Mouse (Mus musculus) neural tube, embryonic 13.5 days (tissue): ENCODE results near the gene Rab3gap2. TPM values are rescaled to one million over a fixed set of nuclear protein-coding genes. Genes with fewer than 3 reads are reported as not detected.

Source experiments
- ATAC-seq: fragments of 200-750 bp; cut with Nextera tagmentation; 2 replicates; pipeline ENCODE4 v1.8.0; 2017; ENCODE audit warnings: low read depth, mild to moderate bottlenecking, moderate TSS enrichment, moderate library complexity
- H3K27ac ChIP-seq: fragments of 300-500 bp; sonication (generic); replicated peaks from 2 replicates; pipeline ENCODE4 v1.5.1; 2015; ENCODE audit warnings: moderate library complexity, mild to moderate bottlenecking, inconsistent platforms
- H3K27me3 ChIP-seq: fragments of 300-500 bp; sonication (generic); 2 replicates; pipeline ENCODE4 v1.6.1; 2015; ENCODE audit warnings: mild to moderate bottlenecking, inconsistent platforms
- H3K36me3 ChIP-seq: fragments of 300-500 bp; sonication (generic); 2 replicates; pipeline ENCODE4 v1.6.1; 2015; ENCODE audit warnings: mild to moderate bottlenecking, inconsistent platforms
- H3K4me1 ChIP-seq: fragments of 300-500 bp; sonication (generic); replicated peaks from 2 replicates; pipeline ENCODE4 v1.6.1; 2015; ENCODE audit warnings: inconsistent platforms
- H3K4me2 ChIP-seq: fragments of 300-500 bp; sonication (generic); 2 replicates; pipeline ENCODE4 v1.6.1; 2015; ENCODE audit warnings: inconsistent platforms, mild to moderate bottlenecking, moderate library complexity
- H3K4me3 ChIP-seq: fragments of 300-500 bp; sonication (generic); 2 replicates; pipeline ENCODE4 v1.5.1; 2015; ENCODE audit warnings: mild to moderate bottlenecking, inconsistent platforms
- H3K9ac ChIP-seq: fragments of 300-500 bp; sonication (generic); 2 replicates; pipeline ENCODE4 v1.6.1; 2015; ENCODE audit warnings: moderate library complexity, mild to moderate bottlenecking, inconsistent platforms
- H3K9me3 ChIP-seq: fragments of 300-500 bp; sonication (generic); 2 replicates; pipeline ENCODE4 v1.6.1; 2016; ENCODE audit warnings: inconsistent platforms
- WGBS: fragments of 180-500 bp; shearing (Covaris S2); methylation state at CpG from one replicate; pipeline ENCODE4 v1.1.7; 2015; 5-methylcytosine and 5-hydroxymethylcytosine counted together
- polyA plus RNA-seq: library from polyadenylated mRNA; unstranded; fragments of >200 nt; fragmentation: Nextera tagmentation; extraction: Ambion mirVana; gene quantifications from 2 replicates; pipeline ENCODE4 v1.2.1, GENCODE M21; 2015

Rab3gap2 gene
- polyA plus RNA-seq, 1 experiment from 2014 or later, result 24.4 TPM

GRCm38 (mm10) chr1:185287066-185287465 is 83.1 kb downstream of the Rab3gap2 start:
- WGBS, result 93% methylated on average over 20 of the region's 20 CpGs
- no peak overlapping the region for H3K9ac ChIP-seq
- peaks cover 83% of the 10 kb centered on the region for H3K36me3 ChIP-seq
- H3K4me1 ChIP-seq, result peaks cover 8% of the 10 kb centered on the region; the same call in 1 of the 2 replicates
- no peaks in the 10 kb centered on the region for H3K27me3 ChIP-seq
- no peaks in the 10 kb centered on the region for H3K9me3 ChIP-seq
- no peak overlapping the region for H3K4me3 ChIP-seq
- no peak overlapping the region for H3K27ac ChIP-seq
- no peak overlapping the region for H3K4me2 ChIP-seq
- no peak for ATAC-seq

DNA sequence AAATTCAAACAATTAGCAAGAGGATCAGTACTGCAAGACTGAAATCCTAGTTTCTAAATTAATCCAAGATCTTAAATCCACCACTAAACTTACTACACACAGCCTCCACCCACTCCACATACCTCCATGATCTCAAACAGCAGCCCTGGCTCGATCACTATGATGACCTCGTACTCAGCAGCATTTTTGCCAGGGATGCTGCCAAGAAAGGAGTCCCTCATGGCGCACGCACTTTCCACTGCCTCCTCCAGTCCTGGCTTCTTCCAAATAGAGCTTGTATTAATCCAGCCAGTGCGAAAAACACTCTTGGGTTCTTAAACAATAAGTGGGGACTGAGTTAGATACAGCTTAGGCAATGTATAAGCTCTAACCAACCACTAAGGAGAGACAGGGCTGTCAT is 85.3 kb downstream of the Rab3gap2 start:
- 89% methylated on average over 5 of the region's 5 CpGs for WGBS
- Histone ChIP-seq H3K4me3 (no peak overlapping the region), H3K9me3 (no peaks in the 10 kb centered on the region), H3K4me2 (no peak overlapping the region), H3K27ac (no peak overlapping the region), H3K36me3 (peaks cover 85% of the 10 kb centered on the region), H3K9ac (no peak overlapping the region), H3K4me1 (peaks cover 8% of the 10 kb centered on the region; the same call in 1 of the 2 replicates), H3K27me3 (no peaks in the 10 kb centered on the region)
- ATAC-seq, result no peak

DNA sequence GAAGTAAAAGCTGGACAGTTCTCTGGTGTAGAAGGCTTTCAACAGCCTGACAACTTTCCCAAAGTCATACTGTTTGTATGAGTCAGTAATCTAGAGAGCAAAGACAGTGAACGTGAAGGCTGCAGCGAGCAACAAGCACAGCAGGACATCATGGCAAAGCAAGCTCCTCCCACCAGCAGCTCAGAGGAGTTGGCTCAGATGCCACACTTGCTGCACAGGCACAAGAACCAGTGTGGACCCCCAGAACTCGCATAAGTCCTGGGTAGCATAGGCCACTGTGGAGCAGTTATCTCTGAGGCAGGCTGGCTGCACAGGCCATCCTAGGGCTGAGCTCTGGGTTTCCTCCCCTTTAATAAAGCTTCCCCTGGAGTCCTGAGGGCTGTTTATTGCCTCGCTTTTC is 87.4 kb downstream of the Rab3gap2 start:
- Histone ChIP-seq H3K4me2 (no peak overlapping the region), H3K4me1 (no peaks in the 10 kb centered on the region), H3K9me3 (no peaks in the 10 kb centered on the region), H3K27ac (no peak overlapping the region), H3K27me3 (no peaks in the 10 kb centered on the region), H3K36me3 (peaks cover 88% of the 10 kb centered on the region), H3K4me3 (no peak overlapping the region), H3K9ac (no peak overlapping the region)
- WGBS, result 65% methylated on average over 4 of the region's 4 CpGs
- no peak for ATAC-seq

DNA sequence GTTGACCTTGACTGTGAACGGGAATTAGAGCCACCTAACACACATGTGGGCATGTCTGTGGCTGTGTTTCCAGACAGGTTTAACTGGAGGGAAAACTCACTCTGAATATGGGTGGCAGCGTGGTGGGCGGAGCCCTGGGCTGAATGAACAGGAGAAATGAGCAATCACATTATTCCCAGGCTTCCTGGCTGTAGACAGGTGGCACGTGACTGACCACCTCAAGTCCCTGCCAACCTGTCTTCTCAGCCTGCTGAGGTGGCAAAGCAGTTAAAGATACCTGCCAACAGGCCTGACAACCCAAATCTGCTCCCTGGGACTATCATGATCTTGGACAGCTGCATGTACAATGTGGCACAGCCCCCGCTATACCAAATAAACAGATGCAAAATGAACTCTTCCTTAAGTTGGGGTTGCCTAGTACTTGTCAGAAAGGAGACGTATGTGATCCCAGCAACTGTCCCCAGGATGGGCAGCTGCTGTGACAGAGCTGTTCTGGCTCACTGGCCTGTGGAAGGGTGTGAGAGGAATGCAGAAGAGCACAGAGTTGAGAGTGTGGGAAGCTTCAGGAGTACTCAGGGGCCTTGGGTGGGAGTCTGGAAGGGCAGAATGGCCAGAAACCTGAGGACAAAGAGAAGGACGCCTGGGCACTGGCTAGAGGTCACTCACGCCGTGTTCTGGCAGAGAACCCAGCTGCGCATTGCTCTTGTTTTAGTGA is 88.9 kb downstream of the Rab3gap2 start:
- no peak overlapping the region for H3K4me3 ChIP-seq
- WGBS, result 93% methylated on average over 10 of the region's 10 CpGs
- peaks cover 88% of the 10 kb centered on the region for H3K36me3 ChIP-seq
- H3K4me2 ChIP-seq, result no peak overlapping the region
- ATAC-seq, result no peak
- no peaks in the 10 kb centered on the region for H3K9me3 ChIP-seq
- no peaks in the 10 kb centered on the region for H3K4me1 ChIP-seq
- H3K27me3 ChIP-seq, result no peaks in the 10 kb centered on the region
- H3K27ac ChIP-seq, result no peak overlapping the region
- no peak overlapping the region for H3K9ac ChIP-seq

- ATAC-seq, result no peak
- H3K27me3 ChIP-seq, result no peaks in the 10 kb centered on the region
- WGBS, result 88% methylated on average over 7 of the region's 7 CpGs
- H3K4me1 ChIP-seq, result no peaks in the 10 kb centered on the region
- no peak overlapping the region for H3K4me2 ChIP-seq
- no peaks in the 10 kb centered on the region for H3K9me3 ChIP-seq
- peaks cover 72% of the 10 kb centered on the region for H3K36me3 ChIP-seq
- H3K9ac ChIP-seq, result no peak overlapping the region
- no peak overlapping the region for H3K27ac ChIP-seq
- no peak overlapping the region for H3K4me3 ChIP-seq
Measured at GRCm38 (mm10) chr1:185296850-185297249, 92.9 kb downstream of the Rab3gap2 start.

DNA sequence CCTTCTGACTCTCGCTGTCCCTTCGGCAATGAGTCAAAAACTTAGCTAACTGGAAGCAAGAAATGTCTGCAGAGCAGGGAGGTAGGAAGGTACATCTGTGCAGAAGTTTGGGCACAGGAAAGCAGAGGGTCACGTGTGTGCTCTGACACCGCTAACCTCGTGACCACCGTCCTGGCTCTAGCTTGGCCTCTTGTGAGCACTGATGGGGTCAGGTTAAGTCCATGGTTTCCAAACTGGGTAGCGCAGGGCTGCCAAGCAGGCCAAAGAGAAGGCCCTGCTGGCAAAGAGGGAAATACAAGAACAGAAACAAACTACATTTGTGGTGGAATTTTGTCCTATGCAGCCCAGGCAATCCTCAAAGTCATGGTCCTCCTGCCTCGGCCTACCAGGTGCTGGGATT is 94.6 kb downstream of the Rab3gap2 start:
- Histone ChIP-seq H3K36me3 (peaks cover 68% of the 10 kb centered on the region), H3K4me3 (no peak overlapping the region), H3K27me3 (no peaks in the 10 kb centered on the region), H3K9me3 (no peaks in the 10 kb centered on the region), H3K4me2 (no peak overlapping the region), H3K9ac (no peak overlapping the region), H3K27ac (no peak overlapping the region), H3K4me1 (no peaks in the 10 kb centered on the region)
- ATAC-seq, result no peak
- 94% methylated on average over 8 of the region's 8 CpGs for WGBS

DNA sequence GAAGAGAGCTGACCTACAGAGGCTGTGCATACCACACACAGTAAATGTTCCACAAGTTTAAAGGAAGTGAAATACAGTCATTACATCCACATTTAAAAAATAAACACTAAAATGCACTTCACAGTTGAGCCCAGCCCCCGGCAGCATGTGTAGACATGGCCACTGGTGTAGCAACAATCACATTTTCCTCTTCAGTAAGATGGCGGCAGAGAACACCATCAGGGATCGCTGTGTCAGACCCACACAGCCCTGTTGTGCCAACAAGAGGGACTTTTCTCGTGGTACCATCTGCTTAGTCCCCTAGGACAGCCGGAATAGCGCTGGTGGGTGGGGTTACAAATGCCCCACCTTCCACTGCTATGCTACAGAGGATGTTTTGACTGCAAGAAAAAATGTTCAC is 98.9 kb downstream of the Rab3gap2 start:
- Histone ChIP-seq H3K9ac (no peak overlapping the region), H3K27me3 (no peaks in the 10 kb centered on the region), H3K36me3 (peaks cover 45% of the 10 kb centered on the region), H3K27ac (no peak overlapping the region), H3K9me3 (no peaks in the 10 kb centered on the region), H3K4me2 (no peak overlapping the region), H3K4me3 (no peak overlapping the region), H3K4me1 (no peaks in the 10 kb centered on the region)
- WGBS, result 91% methylated on average over 6 of the region's 6 CpGs
- ATAC-seq, result no peak

DNA sequence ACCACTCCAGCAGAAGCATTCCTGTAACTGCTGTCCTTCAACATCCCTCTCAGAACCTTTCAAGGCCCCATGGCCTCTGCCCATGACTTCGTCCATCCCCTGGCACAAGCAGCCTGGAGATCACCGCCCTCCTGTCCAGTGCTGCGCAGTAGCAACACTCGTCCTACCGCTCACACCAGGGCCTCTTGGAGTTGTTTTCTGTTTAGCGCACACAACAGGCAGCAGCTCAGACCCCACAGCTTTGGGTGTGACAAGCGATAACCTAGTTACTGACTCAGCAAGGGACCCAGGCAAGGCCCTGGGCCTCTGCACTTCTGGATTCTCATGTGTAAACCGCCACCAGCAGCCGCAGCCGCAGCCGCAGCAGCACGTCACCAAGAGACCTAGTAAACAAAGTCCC is 102.9 kb downstream of the Rab3gap2 start:
- H3K4me1 ChIP-seq, result no peaks in the 10 kb centered on the region
- 97% methylated on average over 12 of the region's 12 CpGs for WGBS
- no peak for ATAC-seq

DNA sequence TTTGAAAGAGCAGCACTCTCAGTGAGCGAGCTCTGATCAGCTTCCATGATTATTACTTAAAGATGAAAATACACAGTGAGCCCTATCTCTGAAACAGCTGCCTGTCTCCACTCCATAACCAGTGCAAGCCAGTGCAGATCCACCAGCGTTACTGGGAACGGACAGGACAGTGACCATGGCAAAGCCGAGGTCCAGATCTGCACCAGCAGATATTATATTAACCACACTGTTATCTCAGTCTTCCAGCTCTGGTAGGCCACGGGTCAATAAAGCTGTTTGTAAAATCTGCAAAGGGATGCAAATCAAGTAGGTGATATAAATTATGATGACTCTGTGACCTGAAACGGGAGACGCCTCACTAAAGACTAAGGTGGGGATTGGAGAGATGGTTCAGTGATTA is 103.7 kb downstream of the Rab3gap2 start:
- Histone ChIP-seq H3K4me2 (no peak overlapping the region), H3K4me3 (no peak overlapping the region), H3K27me3 (no peaks in the 10 kb centered on the region), H3K4me1 (no peaks in the 10 kb centered on the region), H3K9me3 (no peaks in the 10 kb centered on the region), H3K36me3 (peaks cover 46% of the 10 kb centered on the region), H3K9ac (no peak overlapping the region), H3K27ac (no peak overlapping the region)
- ATAC-seq, result no peak
- WGBS, result 93% methylated on average over 7 of the region's 7 CpGs

More for the DNA sequence above, 102.9 kb downstream of the Rab3gap2 start:
- H3K4me2 ChIP-seq, result no peak overlapping the region
- no peak overlapping the region for H3K4me3 ChIP-seq
- no peaks in the 10 kb centered on the region for H3K27me3 ChIP-seq
- H3K27ac ChIP-seq, result no peak overlapping the region
- peaks cover 43% of the 10 kb centered on the region for H3K36me3 ChIP-seq
- H3K9me3 ChIP-seq, result no peaks in the 10 kb centered on the region
- no peak overlapping the region for H3K9ac ChIP-seq

- no peak for ATAC-seq
- 97% methylated on average over 2 of the region's 2 CpGs for WGBS
- no peaks in the 10 kb centered on the region for H3K4me1 ChIP-seq
Measured at GRCm38 (mm10) chr1:185308334-185308733, 104.4 kb downstream of the Rab3gap2 start.

GRCm38 (mm10) chr1:185308908-185309307 is 105.0 kb downstream of the Rab3gap2 start:
- Histone ChIP-seq H3K9me3 (no peaks in the 10 kb centered on the region), H3K27me3 (no peaks in the 10 kb centered on the region), H3K36me3 (peaks cover 49% of the 10 kb centered on the region), H3K4me2 (no peak overlapping the region), H3K4me1 (no peaks in the 10 kb centered on the region), H3K9ac (no peak overlapping the region), H3K27ac (no peak overlapping the region), H3K4me3 (no peak overlapping the region)
- WGBS, result 93% methylated on average over 4 of the region's 4 CpGs
- no peak for ATAC-seq

More at GRCm38 (mm10) chr1:185308334-185308733, 104.4 kb downstream of the Rab3gap2 start:
- Histone ChIP-seq H3K9me3 (no peaks in the 10 kb centered on the region), H3K36me3 (peaks cover 46% of the 10 kb centered on the region), H3K4me3 (no peak overlapping the region), H3K9ac (no peak overlapping the region), H3K27ac (no peak overlapping the region), H3K27me3 (no peaks in the 10 kb centered on the region), H3K4me2 (no peak overlapping the region)

DNA sequence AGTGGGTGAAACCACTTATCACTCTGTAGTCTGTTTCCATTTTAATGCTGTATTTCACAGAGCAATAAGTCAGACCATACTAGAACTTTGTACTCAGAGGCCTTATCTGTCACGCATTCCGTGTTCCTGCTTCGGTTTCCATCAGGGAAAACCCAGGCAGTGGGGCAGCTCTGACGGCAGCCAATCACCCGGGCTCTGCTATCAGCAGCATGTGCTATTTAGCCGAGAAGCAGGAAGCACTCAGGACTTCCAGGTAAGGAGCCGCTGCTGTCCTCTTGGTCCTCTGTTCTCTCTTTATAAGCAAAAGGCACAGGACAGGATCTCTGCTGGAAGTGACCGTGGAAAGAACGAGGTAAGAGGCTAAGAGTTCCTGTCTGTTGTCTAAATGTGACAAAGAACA is 108.0 kb downstream of the Rab3gap2 start:
- WGBS, result 90% methylated on average over 9 of the region's 9 CpGs
- no peak overlapping the region for H3K4me2 ChIP-seq
- no peak overlapping the region for H3K4me3 ChIP-seq
- H3K9me3 ChIP-seq, result no peaks in the 10 kb centered on the region
- no peak for ATAC-seq
- H3K4me1 ChIP-seq, result no peaks in the 10 kb centered on the region
- no peaks in the 10 kb centered on the region for H3K27me3 ChIP-seq
- no peak overlapping the region for H3K27ac ChIP-seq
- H3K36me3 ChIP-seq, result peaks cover 60% of the 10 kb centered on the region
- H3K9ac ChIP-seq, result no peak overlapping the region

DNA sequence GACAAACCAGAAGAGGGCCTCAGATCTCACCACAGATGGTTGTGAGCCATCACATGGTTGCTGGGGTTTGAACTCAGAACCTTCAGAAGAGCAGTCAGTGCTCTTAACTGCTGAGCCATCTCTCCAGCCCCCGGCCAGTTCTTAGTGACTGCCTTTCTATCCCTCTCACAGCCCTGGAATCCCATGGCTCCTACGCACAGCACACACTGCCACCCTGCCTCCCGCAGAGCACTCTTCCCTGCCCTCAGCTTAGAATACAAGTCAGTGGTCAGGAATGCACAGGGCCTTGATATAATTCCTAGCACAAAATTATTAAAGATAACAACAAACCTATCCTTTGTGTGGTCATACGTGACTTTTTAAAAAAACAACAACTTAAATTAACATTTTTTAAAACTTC is 110.6 kb downstream of the Rab3gap2 start:
- H3K27ac ChIP-seq, result no peak overlapping the region
- no peak for ATAC-seq
- H3K36me3 ChIP-seq, result peaks cover 68% of the 10 kb centered on the region
- no peak overlapping the region for H3K4me3 ChIP-seq
- no peak overlapping the region for H3K9ac ChIP-seq
- 97% methylated on average over 4 of the region's 4 CpGs for WGBS
- no peaks in the 10 kb centered on the region for H3K9me3 ChIP-seq
- H3K27me3 ChIP-seq, result no peaks in the 10 kb centered on the region
- no peak overlapping the region for H3K4me2 ChIP-seq
- H3K4me1 ChIP-seq, result no peaks in the 10 kb centered on the region
